In genomic region chr9:65016241-65016977, GRCm38 (mm10) we compare ENCODE assay signal across 12 mouse cellular contexts. TPM values are rescaled to one million over a fixed set of nuclear protein-coding genes. Genes with fewer than 3 reads are reported as not detected.
DNase-seq lines count a peak whose midpoint lies in the region; ATAC-seq and TF ChIP-seq lines count a peak whose summit lies in the region.
"Had no signal": no experiment of that assay in that cellular context is flagged by ENCODE, and none has a peak within 500 bp of the region (broad histone marks: within the 10 kb centered on the region; RNA-seq: fewer than 3 reads in every experiment).

No protein-coding gene starts in this region.

- 82% methylated on average over 4 of the region's 4 CpGs for WGBS in forebrain, embryonic 12.5 days
- 79% methylated on average over 4 of the region's 4 CpGs for WGBS in forebrain, embryonic 11.5 days
- WGBS in lung, postnatal 0 days = 75% methylated on average over 4 of the region's 4 CpGs
- WGBS in limb, embryonic 10.5 days = 91% methylated on average over 4 of the region's 4 CpGs
- WGBS in olfactory bulb, adult 2 months = 50% methylated on average over 4 of the region's 4 CpGs

- H3K27ac ChIP-seq in forebrain, embryonic 12.5 days = peak overlapping the region; percentile 27; the same call in 1 of the 2 replicates
- H3K27ac ChIP-seq in forebrain, embryonic 11.5 days (ENCODE audit: low read depth, low read length) = no peak overlapping the region
- peak overlapping the region; percentile 54; the same call in 1 of the 2 replicates for H3K27ac ChIP-seq in lung, postnatal 0 days (ENCODE audit: low read length)
- H3K27ac ChIP-seq in limb, embryonic 10.5 days = 0 out of 2 replicates have a peak overlapping the region, but pooled peaks have one; percentile 19
- H3K27ac ChIP-seq in olfactory bulb, adult 2 months (ENCODE audit: insufficient read depth, low read depth, low read length) = peak overlapping the region; percentile 46
- H3K27ac ChIP-seq: intestine, embryonic 15.5 days; macrophage had no signal

- no peaks in the 10 kb centered on the region for H3K36me3 ChIP-seq in forebrain, embryonic 12.5 days (replicated peaks)
- H3K36me3 ChIP-seq in forebrain, embryonic 11.5 days (ENCODE audit: control insufficient read depth, insufficient read depth, low read length) = no peaks in the 10 kb centered on the region
- no peaks in the 10 kb centered on the region for H3K36me3 ChIP-seq in lung, postnatal 0 days (ENCODE audit: insufficient read depth, low read length)
- H3K36me3 ChIP-seq in limb, embryonic 10.5 days = peaks cover 11% of the 10 kb centered on the region
- H3K36me3 ChIP-seq: intestine, embryonic 15.5 days had no signal

- 0 out of 2 replicates have a peak overlapping the region, but pooled peaks have one; percentile 17 for H3K9ac ChIP-seq in forebrain, embryonic 12.5 days
- H3K9ac ChIP-seq in forebrain, embryonic 11.5 days (ENCODE audit: low read length) = no peak overlapping the region
- no peak overlapping the region for H3K9ac ChIP-seq in lung, postnatal 0 days (replicated peaks; ENCODE audit: low read depth)
- H3K9ac ChIP-seq: intestine, embryonic 15.5 days had no signal

- no peaks in the 10 kb centered on the region for H3K9me3 ChIP-seq in forebrain, embryonic 12.5 days
- no peaks in the 10 kb centered on the region for H3K9me3 ChIP-seq in forebrain, embryonic 11.5 days (ENCODE audit: control insufficient read depth, low read length)
- no peaks in the 10 kb centered on the region for H3K9me3 ChIP-seq in lung, postnatal 0 days (ENCODE audit: low read length)
- no peaks in the 10 kb centered on the region for H3K9me3 ChIP-seq in limb, embryonic 10.5 days (replicated peaks)
- H3K9me3 ChIP-seq: intestine, embryonic 15.5 days had no signal

- no peak for TF ChIP-seq CTCF in lung, postnatal 0 days (IDR thresholded peaks at IDR 0.05)
- no peak for TF ChIP-seq CTCF in olfactory bulb, adult 2 months (IDR thresholded peaks at IDR 0.05; ENCODE audit: insufficient read depth, low read depth, low read length)

- H3K4me3 ChIP-seq in forebrain, embryonic 12.5 days (replicated peaks) = no peak overlapping the region; the same call in 1 of the 2 replicates
- H3K4me3 ChIP-seq in forebrain, embryonic 11.5 days (ENCODE audit: low read depth, low read length) = no peak overlapping the region
- no peak overlapping the region for H3K4me3 ChIP-seq in lung, postnatal 0 days (ENCODE audit: low read depth, low read length)
- no peak overlapping the region for H3K4me3 ChIP-seq in limb, embryonic 10.5 days
- H3K4me3 ChIP-seq in olfactory bulb, adult 2 months (ENCODE audit: insufficient read depth, low read depth, low read length) = no peak overlapping the region
- H3K4me3 ChIP-seq: erythroblast, embryonic 14.5 days; intestine, embryonic 15.5 days had no signal

- ATAC-seq in forebrain, embryonic 12.5 days (ENCODE audit: low FRiP score) = no peak
- no peak for ATAC-seq in forebrain, embryonic 11.5 days (replicated peaks; ENCODE audit: low FRiP score)
- no peak for ATAC-seq in lung, postnatal 0 days
- no peak for ATAC-seq in inflammation-experienced regulatory T-cells, adult 6 months
- ATAC-seq: intestine, embryonic 15.5 days had no signal

- no peak for TF ChIP-seq POLR2A in olfactory bulb, adult 2 months (IDR thresholded peaks at IDR 0.05; ENCODE audit: insufficient read depth, low read depth, low read length)

- H3K4me1 ChIP-seq in forebrain, embryonic 12.5 days = peaks cover 53% of the 10 kb centered on the region
- peaks cover 13% of the 10 kb centered on the region; the same call in 1 of the 2 replicates for H3K4me1 ChIP-seq in forebrain, embryonic 11.5 days (replicated peaks; ENCODE audit: control insufficient read depth, insufficient read depth, low read length)
- H3K4me1 ChIP-seq in lung, postnatal 0 days (ENCODE audit: insufficient read depth, low read depth, low read length) = peaks cover 24% of the 10 kb centered on the region; the same call in 1 of the 2 replicates
- H3K4me1 ChIP-seq in limb, embryonic 10.5 days = peaks cover 30% of the 10 kb centered on the region
- peaks cover 19% of the 10 kb centered on the region for H3K4me1 ChIP-seq in olfactory bulb, adult 2 months (ENCODE audit: control insufficient read depth, insufficient read depth, low read length)

- no peak for TF ChIP-seq EP300 in lung, postnatal 0 days (IDR thresholded peaks at IDR 0.05)

- no peak overlapping the region for H3K4me2 ChIP-seq in forebrain, embryonic 12.5 days
- no peak overlapping the region for H3K4me2 ChIP-seq in forebrain, embryonic 11.5 days (ENCODE audit: low read depth, low read length, severe bottlenecking)
- H3K4me2 ChIP-seq in lung, postnatal 0 days (replicated peaks; ENCODE audit: low read depth, low read length) = peak overlapping the region; percentile 8; the same call in 1 of the 2 replicates
- H3K4me2 ChIP-seq: intestine, embryonic 15.5 days had no signal

- no peak for DNase-seq in forebrain, embryonic 11.5 days (ENCODE audit: low spot score)
- DNase-seq in lung, postnatal 0 days (ENCODE audit: low spot score) = no peak
- DNase-seq in lung, postnatal 36 days = no peak
- no peak for DNase-seq in limb, embryonic 10.5 days (ENCODE audit: low spot score)
- DNase-seq in gastrocnemius, postnatal 25 days = no peak
- DNase-seq: B cell, adult 2 months had no signal

- no peaks in the 10 kb centered on the region for H3K27me3 ChIP-seq in forebrain, embryonic 12.5 days
- no peaks in the 10 kb centered on the region for H3K27me3 ChIP-seq in forebrain, embryonic 11.5 days (ENCODE audit: control insufficient read depth, insufficient read depth, low read length)
- H3K27me3 ChIP-seq in lung, postnatal 0 days (replicated peaks; ENCODE audit: insufficient read depth, low read length) = no peaks in the 10 kb centered on the region
- H3K27me3 ChIP-seq in limb, embryonic 10.5 days (ENCODE audit: low read depth, poor library complexity, severe bottlenecking) = no peaks in the 10 kb centered on the region
- H3K27me3 ChIP-seq: intestine, embryonic 15.5 days had no signal

RNA-seq across cellular contexts. Expression of gene Hacd3, which starts 5.1 kb away (rescaled TPM):
- polyA plus RNA-seq in forebrain, embryonic 12.5 days (2016; fragmentation: Nextera tagmentation; extraction: Ambion mirVana) = 138 and 140 TPM in 2 replicates
- 111 and 120 TPM in 2 replicates for polyA plus RNA-seq in forebrain, embryonic 11.5 days (2014; fragmentation: Nextera tagmentation; extraction: Ambion mirVana)
- polyA plus RNA-seq in lung, postnatal 0 days (2015; fragmentation: Nextera tagmentation; extraction: Ambion mirVana) = 88.4 and 100 TPM in 2 replicates
- 99.9 and 105 TPM in 2 replicates for polyA plus RNA-seq in limb, embryonic 10.5 days (2016; fragmentation: Nextera tagmentation; extraction: Ambion mirVana)
- polyA plus RNA-seq in olfactory bulb, adult 2 months (2012; ENCODE audit: insufficient read depth, insufficient read length, low replicate concordance, missing spikeins) = 150 TPM in 1 of 2 replicates, not detected in the other
- 100 to 1,000 TPM; 116 to 141 (median 139) TPM for polyA plus RNA-seq in inflammation-experienced regulatory T-cells, adult 6 months (2017; shearing (Covaris generic))
- total RNA-seq in gastrocnemius, postnatal 25 days (2021) = 10 to 100 TPM in 1 of 2 experiments, 1 to 10 TPM in 1; 8.2 to 11.9 TPM

RNA-seq across cellular contexts. Expression of gene Dpp8, which starts 15.8 kb away (rescaled TPM):
- polyA plus RNA-seq in forebrain, embryonic 12.5 days (2016; fragmentation: Nextera tagmentation; extraction: Ambion mirVana) = 57.8 and 60.7 TPM in 2 replicates
- polyA plus RNA-seq in forebrain, embryonic 11.5 days (2014; fragmentation: Nextera tagmentation; extraction: Ambion mirVana) = 43.9 and 44.8 TPM in 2 replicates
- 17.2 and 20.1 TPM in 2 replicates for polyA plus RNA-seq in lung, postnatal 0 days (2015; fragmentation: Nextera tagmentation; extraction: Ambion mirVana)
- 36.7 and 43.3 TPM in 2 replicates for polyA plus RNA-seq in limb, embryonic 10.5 days (2016; fragmentation: Nextera tagmentation; extraction: Ambion mirVana)
- polyA plus RNA-seq in olfactory bulb, adult 2 months (2012; ENCODE audit: insufficient read depth, insufficient read length, low replicate concordance, missing spikeins) = 403 TPM in 1 of 2 replicates, not detected in the other
- polyA plus RNA-seq in inflammation-experienced regulatory T-cells, adult 6 months (2017; shearing (Covaris generic)) = 10 to 100 TPM; 18.2 to 26.5 (median 25.0) TPM
- total RNA-seq in gastrocnemius, postnatal 25 days (2021) = 100 to 1,000 TPM; 101 to 128 TPM

RNA-seq across cellular contexts. Expression of gene Ints14, which starts 55.7 kb away (rescaled TPM):
- 60.9 and 62.8 TPM in 2 replicates for polyA plus RNA-seq in forebrain, embryonic 12.5 days (2016; fragmentation: Nextera tagmentation; extraction: Ambion mirVana)
- 74.1 and 77.0 TPM in 2 replicates for polyA plus RNA-seq in forebrain, embryonic 11.5 days (2014; fragmentation: Nextera tagmentation; extraction: Ambion mirVana)
- polyA plus RNA-seq in lung, postnatal 0 days (2015; fragmentation: Nextera tagmentation; extraction: Ambion mirVana) = 25.5 and 25.6 TPM in 2 replicates
- 74.8 and 78.4 TPM in 2 replicates for polyA plus RNA-seq in limb, embryonic 10.5 days (2016; fragmentation: Nextera tagmentation; extraction: Ambion mirVana)
- polyA plus RNA-seq in olfactory bulb, adult 2 months (2012; ENCODE audit: insufficient read depth, insufficient read length, low replicate concordance, missing spikeins) = not detected in 2 replicates
- 10 to 100 TPM; 34.8 to 38.2 (median 36.5) TPM for polyA plus RNA-seq in inflammation-experienced regulatory T-cells, adult 6 months (2017; shearing (Covaris generic))
- 10 to 100 TPM; 15.3 to 17.8 TPM for total RNA-seq in gastrocnemius, postnatal 25 days (2021)

Comparison
In these comparisons a context has a peak if more than half of its experiments do, and no peak if none do; other contexts are left out.
1. RNA of gene Ints14, which starts 55.7 kb away (polyA plus RNA-seq): 74.8 to 78.4 TPM in limb, embryonic 10.5 days, 74.1 to 77.0 TPM in forebrain, embryonic 11.5 days, 60.9 to 62.8 TPM in forebrain, embryonic 12.5 days, 34.8 to 38.2 TPM in inflammation-experienced regulatory T-cells, adult 6 months and 25.5 to 25.6 TPM in lung, postnatal 0 days; not detected in olfactory bulb, adult 2 months; every median in the first group is over 10 times any median in the second.